Mouse (Mus musculus): Measurements from ENCODE around the gene Frs2.
"Not testable (repeated sequence)": the region's sequence is repeated elsewhere in the genome, so short reads cannot be mapped to it uniquely, and the experiment has no call there.

Frs2 gene

GRCm38 (mm10) chr10:117043497-117044166 is 104.7 kb downstream of the Frs2 start:
- not testable (repeated sequence) for DNase-seq (ENCODE audit: low read depth, low spot score)

- DNase-seq (ENCODE audit: low read depth, low spot score), result no peak
These were observed 106.0 kb downstream of the Frs2 start for GRCm38 (mm10) chr10:117042295-117042694.

- DNase-seq (ENCODE audit: low read depth, low spot score), result peak; percentile 26
These were observed 108.0 kb downstream of the Frs2 start for GRCm38 (mm10) chr10:117040355-117040754.

- DNase-seq (ENCODE audit: low read depth, low spot score), result peak; percentile 87
These were observed 114.5 kb downstream of the Frs2 start for GRCm38 (mm10) chr10:117033785-117034184.

GRCm38 (mm10) chr10:117031160-117031559 is 117.2 kb downstream of the Frs2 start:
- no peak for DNase-seq (ENCODE audit: low read depth, low spot score)

GRCm38 (mm10) chr10:117026176-117026575 is 122.2 kb downstream of the Frs2 start:
- no peak for DNase-seq (ENCODE audit: low read depth, low spot score)

- not testable (repeated sequence) for DNase-seq (ENCODE audit: low read depth, low spot score)
These were observed 122.6 kb downstream of the Frs2 start for GRCm38 (mm10) chr10:117025776-117026175.

GRCm38 (mm10) chr10:117023693-117024092 is 124.6 kb downstream of the Frs2 start:
- no peak for DNase-seq (ENCODE audit: low read depth, low spot score)

GRCm38 (mm10) chr10:117021020-117021754 is 127.1 kb downstream of the Frs2 start:
- DNase-seq (ENCODE audit: low read depth, low spot score), result no peak
